Mouse (Mus musculus) cerebellum, adult 2 months (tissue): ENCODE measurements around the gene Nup205. TPM values are rescaled to one million over a fixed set of nuclear protein-coding genes. Genes with fewer than 3 reads are reported as not detected.

ENCODE experiments used
- DNase-seq, 2 experiments: peaks; one replicate each; pipeline ENCODE4 v3.0.0; 2021
- H3K27ac ChIP-seq: fragments of 200-500 bp; 2 replicates; pipeline ENCODE4 v1.5.1; 2012; ENCODE audit warnings: low read length, control low read depth, inconsistent platforms; ENCODE audit not compliant: insufficient read depth
- H3K27me3 ChIP-seq: fragments of 200-500 bp; 2 replicates; pipeline ENCODE4 v1.6.1; 2012; ENCODE audit warnings: inconsistent platforms, mild to moderate bottlenecking, low read length, moderate library complexity; ENCODE audit not compliant: control insufficient read depth, insufficient read depth
- H3K4me1 ChIP-seq: fragments of 200-500 bp; 2 replicates; pipeline ENCODE4 v1.6.1; 2011; ENCODE audit warnings: low read length; ENCODE audit not compliant: control insufficient read depth, insufficient read depth
- H3K4me3 ChIP-seq: fragments of 200-500 bp; replicated peaks from 2 replicates; pipeline ENCODE3; 2011; ENCODE audit warnings: mild to moderate bottlenecking, low read depth, low read length, control low read depth; ENCODE audit not compliant: insufficient read depth
- CTCF ChIP-seq: fragments of 200-500 bp; IDR thresholded peaks from 2 replicates; pipeline ENCODE4 v1.5.1; 2011; ENCODE audit warnings: low read depth, mild to moderate bottlenecking, control low read depth, low read length, moderate library complexity, borderline replicate concordance; ENCODE audit not compliant: insufficient read depth
- POLR2A ChIP-seq: fragments of 200-500 bp; IDR thresholded peaks from 2 replicates; pipeline ENCODE4 v1.6.1; 2011; ENCODE audit warnings: low read length, control low read depth, borderline replicate concordance; ENCODE audit not compliant: insufficient read depth
- WGBS: fragments of 180-500 bp; shearing (Covaris S2); methylation state at CpG from one replicate; pipeline ENCODE4 v1.1.7; 2018; 5-methylcytosine and 5-hydroxymethylcytosine counted together
- polyA plus RNA-seq: library from polyadenylated mRNA; depleted of rRNA; stranded (reverse); fragments of >200 nt; gene quantifications from 2 replicates; pipeline ENCODE4 v1.2.3, GENCODE M21; 2012

Gene Nup205
- polyA plus RNA-seq, 1 experiment, result 21.1 TPM

GRCm38 (mm10) chr6:35225696-35226095 lies 48.5 kb downstream of the Nup205 start:
- Histone ChIP-seq H3K27me3 (no peaks in the 10 kb centered on the region), H3K27ac (no peak overlapping the region), H3K4me1 (no peaks in the 10 kb centered on the region), H3K4me3 (no peak overlapping the region)
- WGBS, result 49% methylated on average over 4 of the region's 4 CpGs
- no peak for DNase-seq
- TF ChIP-seq CTCF, result no peak
- TF ChIP-seq POLR2A, result no peak

GRCm38 (mm10) chr6:35229415-35229814 lies 52.2 kb downstream of the Nup205 start:
- Histone ChIP-seq H3K4me3 (no peak overlapping the region), H3K27ac (no peak overlapping the region), H3K27me3 (no peaks in the 10 kb centered on the region), H3K4me1 (no peaks in the 10 kb centered on the region)
- TF ChIP-seq POLR2A (no peak), CTCF (no peak)
- WGBS, result 91% methylated on average over 1 of the region's 1 CpGs
- no peak for DNase-seq

- WGBS, result 71% methylated on average over 9 of the region's 9 CpGs
- TF ChIP-seq CTCF (no peak), POLR2A (no peak)
- H3K27ac ChIP-seq, result no peak overlapping the region
Observed at GRCm38 (mm10) chr6:35236108-35236785, 59.0 kb downstream of the Nup205 start.

GRCm38 (mm10) chr6:35243252-35243651 lies 66.0 kb downstream of the Nup205 start:
- no peak for DNase-seq
- no peaks in the 10 kb centered on the region for H3K27me3 ChIP-seq
- WGBS, result 98% methylated on average over 4 of the region's 4 CpGs
- H3K4me3 ChIP-seq, result no peak overlapping the region
- no peaks in the 10 kb centered on the region for H3K4me1 ChIP-seq
- TF ChIP-seq POLR2A (no peak), CTCF (no peak)
- H3K27ac ChIP-seq, result no peak overlapping the region

More at GRCm38 (mm10) chr6:35236108-35236785, 59.0 kb downstream of the Nup205 start:
- no peak overlapping the region for H3K4me3 ChIP-seq
- H3K27me3 ChIP-seq, result no peaks in the 10 kb centered on the region
- no peaks in the 10 kb centered on the region for H3K4me1 ChIP-seq
- DNase-seq, result no peak

GRCm38 (mm10) chr6:35243989-35244388 lies 66.8 kb downstream of the Nup205 start:
- 83% methylated on average over 9 of the region's 9 CpGs for WGBS
- TF ChIP-seq POLR2A (no peak), CTCF (no peak)
- Histone ChIP-seq H3K4me3 (no peak overlapping the region), H3K27me3 (no peaks in the 10 kb centered on the region), H3K4me1 (no peaks in the 10 kb centered on the region), H3K27ac (no peak overlapping the region)
- DNase-seq, result no peak

GRCm38 (mm10) chr6:35245086-35245485 lies 67.9 kb downstream of the Nup205 start:
- DNase-seq, result no peak
- Histone ChIP-seq H3K27ac (no peak overlapping the region), H3K27me3 (no peaks in the 10 kb centered on the region), H3K4me3 (no peak overlapping the region), H3K4me1 (no peaks in the 10 kb centered on the region)
- 36% methylated on average over 5 of the region's 5 CpGs for WGBS
- TF ChIP-seq CTCF, result no peak
- no peak for TF ChIP-seq POLR2A

- Histone ChIP-seq H3K27ac (no peak overlapping the region), H3K4me1 (peaks cover 7% of the 10 kb centered on the region), H3K27me3 (no peaks in the 10 kb centered on the region), H3K4me3 (peak overlapping the region; percentile 14)
- TF ChIP-seq POLR2A, result no peak
- TF ChIP-seq CTCF, result no peak
- WGBS, result 66% methylated on average over 17 of the region's 17 CpGs
- peak in 1 of 2 experiments; percentile 15 for DNase-seq
Observed at GRCm38 (mm10) chr6:35251807-35252476, 74.7 kb downstream of the Nup205 start.
